Mouse (Mus musculus): ENCODE results near the gene Gm906. TPM values are rescaled to one million over a fixed set of nuclear protein-coding genes. Genes with fewer than 3 reads are reported as not detected.

The Gm906 gene
- polyA plus RNA-seq (2012), result 0.02 TPM in 1 of 2 replicates, not detected in the other

DNA sequence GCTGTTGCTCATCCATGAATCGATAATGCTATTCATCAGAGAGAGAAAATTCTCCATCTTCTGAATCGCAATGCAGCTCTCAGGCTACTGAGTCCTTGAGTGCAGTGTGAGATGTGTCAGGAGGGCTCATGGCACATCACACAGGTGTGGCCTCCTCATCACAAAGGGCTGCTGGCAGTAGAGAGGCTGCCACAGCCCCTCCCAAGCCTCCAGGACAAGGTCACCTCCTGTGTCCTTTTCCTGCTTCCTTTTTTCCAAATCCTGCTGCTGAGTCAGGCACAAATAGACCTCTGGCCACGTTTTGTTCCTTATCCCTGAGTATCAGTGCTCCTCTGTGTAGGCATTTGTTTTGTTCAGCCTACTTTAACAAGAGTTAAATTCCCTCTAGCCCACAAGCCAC, at the start of gene Gm906:
TSS of gene Gm906 (minus strand) at position 101 of the 400 bp plus-strand sequence.

Other genes starting within 250 kb of the Gm906 start
- gene Fbxw17, start 167.6 kb upstream of the Gm906 start, polyA plus RNA-seq (2012), result 1.7 and 2.2 TPM in 2 replicates
- gene Gm47429, start 193.6 kb upstream of the Gm906 start, polyA plus RNA-seq (2012), result not detected in 2 replicates
- not detected in 2 replicates for gene Nutm2, start 217.0 kb upstream of the Gm906 start, polyA plus RNA-seq (2012)